Mouse (Mus musculus): ENCODE results near the gene Egfl8.

DNA sequence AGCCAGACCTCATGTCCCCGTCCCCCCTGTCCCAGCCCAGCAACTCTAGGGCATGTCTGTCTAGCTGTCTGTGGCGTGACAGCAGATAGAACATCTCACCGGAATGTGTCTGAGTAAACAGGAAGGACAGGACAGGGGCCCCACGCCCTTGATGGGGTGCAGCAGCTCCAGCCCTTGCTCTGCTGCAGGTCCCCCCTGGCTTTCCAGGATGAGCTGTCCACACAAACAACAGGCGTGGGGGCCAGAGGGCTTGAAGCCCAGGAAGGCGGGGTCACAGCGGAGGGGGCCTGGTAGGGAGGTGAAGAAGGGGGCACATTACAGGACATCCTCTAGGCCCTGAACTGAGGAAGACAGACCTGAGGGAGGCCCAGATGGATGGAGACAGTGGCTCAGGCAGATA lies 39.4 kb upstream of the Egfl8 start:
- no peak for TF ChIP-seq CTCF (IDR thresholded peaks at IDR 0.05; ENCODE audit: low read depth)
- no peak for TF ChIP-seq EP300 (IDR thresholded peaks at IDR 0.05; ENCODE audit: low read depth)

Measured in liver, embryonic 14.5 days (tissue).